Mouse (Mus musculus): ENCODE results near the gene Tm4sf1. TPM values are rescaled to one million over a fixed set of nuclear protein-coding genes. Genes with fewer than 3 reads are reported as not detected.

Tm4sf1 gene
- polyA plus RNA-seq, 2 experiments = 7.5 to 12.8 TPM

GRCm38 (mm10) chr3:57276821-57277220, 25.0 kb downstream of the Tm4sf1 start:
- H3K27me3 ChIP-seq (ENCODE audit: control insufficient read depth, insufficient read depth, low read length) = no peaks in the 10 kb centered on the region
- H3K4me2 ChIP-seq (ENCODE audit: low read depth) = no peak overlapping the region
- H3K4me3 ChIP-seq (ENCODE audit: insufficient read depth in 1 of 2, low read depth in 2 of 2, low read length in 2 of 2) = no peak overlapping the region
- WGBS (ENCODE audit: insufficient replicate concordance) = 67% methylated on average over 3 of the region's 3 CpGs
- H3K9ac ChIP-seq (replicated peaks) = no peak overlapping the region
- no peaks in the 10 kb centered on the region for H3K9me3 ChIP-seq (ENCODE audit: control insufficient read depth, low read length)
- H3K4me1 ChIP-seq (replicated peaks; ENCODE audit: control insufficient read depth in 2 of 2, insufficient read depth in 2 of 2, low read length in 1 of 2) = peaks cover 4 to 12% of the 10 kb centered on the region in 2 experiments; a peak in 3 of 4 replicates
- H3K36me3 ChIP-seq (replicated peaks; ENCODE audit: control insufficient read depth, insufficient read depth, low read depth) = no peaks in the 10 kb centered on the region
- TF ChIP-seq EP300 (IDR thresholded peaks at IDR 0.05; ENCODE audit: low read depth) (no peak), CTCF (IDR thresholded peaks at IDR 0.05; ENCODE audit: low read depth) (no peak)
- H3K27ac ChIP-seq = no peak overlapping the region
- DNase-seq (ENCODE audit: low read depth in 3 of 3, low spot score in 3 of 3) (no peak), ATAC-seq (ENCODE audit: insufficient read depth) (no peak)

GRCm38 (mm10) chr3:57268994-57269393, 32.8 kb downstream of the Tm4sf1 start:
- Histone ChIP-seq H3K4me3 (ENCODE audit: insufficient read depth in 1 of 2, low read depth in 2 of 2, low read length in 2 of 2) (no peak overlapping the region), H3K4me2 (ENCODE audit: low read depth) (no peak overlapping the region), H3K36me3 (replicated peaks; ENCODE audit: control insufficient read depth, insufficient read depth, low read depth) (no peaks in the 10 kb centered on the region), H3K27me3 (ENCODE audit: control insufficient read depth, insufficient read depth, low read length) (no peaks in the 10 kb centered on the region), H3K27ac (no peak overlapping the region), H3K4me1 (replicated peaks; ENCODE audit: control insufficient read depth in 2 of 2, insufficient read depth in 2 of 2, low read length in 1 of 2) (no peaks in the 10 kb centered on the region), H3K9me3 (ENCODE audit: control insufficient read depth, low read length) (no peaks in the 10 kb centered on the region), H3K9ac (replicated peaks) (no peak overlapping the region)
- ATAC-seq (ENCODE audit: insufficient read depth) (no peak), DNase-seq (ENCODE audit: low read depth in 3 of 3, low spot score in 3 of 3) (no peak)
- TF ChIP-seq EP300 (IDR thresholded peaks at IDR 0.05; ENCODE audit: low read depth) = no peak
- TF ChIP-seq CTCF (IDR thresholded peaks at IDR 0.05; ENCODE audit: low read depth) = no peak
- 38% methylated on average over 2 of the region's 2 CpGs for WGBS (ENCODE audit: insufficient replicate concordance)

GRCm38 (mm10) chr3:57267559-57268173, 34.1 kb downstream of the Tm4sf1 start:
- Histone ChIP-seq H3K4me1 (replicated peaks; ENCODE audit: control insufficient read depth in 2 of 2, insufficient read depth in 2 of 2, low read length in 1 of 2) (no peaks in the 10 kb centered on the region), H3K9ac (replicated peaks) (no peak overlapping the region), H3K4me3 (ENCODE audit: insufficient read depth in 1 of 2, low read depth in 2 of 2, low read length in 2 of 2) (no peak overlapping the region), H3K4me2 (ENCODE audit: low read depth) (no peak overlapping the region), H3K36me3 (replicated peaks; ENCODE audit: control insufficient read depth, insufficient read depth, low read depth) (no peaks in the 10 kb centered on the region), H3K27ac (no peak overlapping the region), H3K27me3 (ENCODE audit: control insufficient read depth, insufficient read depth, low read length) (no peaks in the 10 kb centered on the region), H3K9me3 (ENCODE audit: control insufficient read depth, low read length) (no peaks in the 10 kb centered on the region)
- peak; percentile 79 for TF ChIP-seq CTCF (IDR thresholded peaks at IDR 0.05; ENCODE audit: low read depth)
- TF ChIP-seq EP300 (IDR thresholded peaks at IDR 0.05; ENCODE audit: low read depth) = no peak
- WGBS (ENCODE audit: insufficient replicate concordance) = 23% methylated on average over 6 of the region's 6 CpGs
- ATAC-seq (ENCODE audit: insufficient read depth) (no peak), DNase-seq (ENCODE audit: low read depth in 3 of 3, low spot score in 3 of 3) (no peak)

GRCm38 (mm10) chr3:57253041-57253440, 48.7 kb downstream of the Tm4sf1 start:
- Histone ChIP-seq H3K4me3 (ENCODE audit: insufficient read depth in 1 of 2, low read depth in 2 of 2, low read length in 2 of 2) (no peak overlapping the region), H3K27ac (no peak overlapping the region), H3K9ac (replicated peaks) (no peak overlapping the region), H3K27me3 (ENCODE audit: control insufficient read depth, insufficient read depth, low read length) (no peaks in the 10 kb centered on the region), H3K4me2 (ENCODE audit: low read depth) (no peak overlapping the region), H3K9me3 (ENCODE audit: control insufficient read depth, low read length) (no peaks in the 10 kb centered on the region), H3K4me1 (replicated peaks; ENCODE audit: control insufficient read depth in 2 of 2, insufficient read depth in 2 of 2, low read length in 1 of 2) (no peaks in the 10 kb centered on the region), H3K36me3 (replicated peaks; ENCODE audit: control insufficient read depth, insufficient read depth, low read depth) (no peaks in the 10 kb centered on the region)
- TF ChIP-seq EP300 (IDR thresholded peaks at IDR 0.05; ENCODE audit: low read depth) = no peak
- TF ChIP-seq CTCF (IDR thresholded peaks at IDR 0.05; ENCODE audit: low read depth) = no peak
- ATAC-seq (ENCODE audit: insufficient read depth) = no peak
- 22% methylated on average over 2 of the region's 2 CpGs for WGBS (ENCODE audit: insufficient replicate concordance)
- no peak for DNase-seq (ENCODE audit: low read depth in 3 of 3, low spot score in 3 of 3)

GRCm38 (mm10) chr3:57252551-57252950, 49.2 kb downstream of the Tm4sf1 start:
- Histone ChIP-seq H3K4me3 (ENCODE audit: insufficient read depth in 1 of 2, low read depth in 2 of 2, low read length in 2 of 2) (no peak overlapping the region), H3K4me2 (ENCODE audit: low read depth) (no peak overlapping the region), H3K9me3 (ENCODE audit: control insufficient read depth, low read length) (no peaks in the 10 kb centered on the region), H3K9ac (replicated peaks) (no peak overlapping the region), H3K27ac (no peak overlapping the region), H3K36me3 (replicated peaks; ENCODE audit: control insufficient read depth, insufficient read depth, low read depth) (no peaks in the 10 kb centered on the region), H3K27me3 (ENCODE audit: control insufficient read depth, insufficient read depth, low read length) (no peaks in the 10 kb centered on the region), H3K4me1 (replicated peaks; ENCODE audit: control insufficient read depth in 2 of 2, insufficient read depth in 2 of 2, low read length in 1 of 2) (no peaks in the 10 kb centered on the region)
- no peak for DNase-seq (ENCODE audit: low read depth in 3 of 3, low spot score in 3 of 3)
- no peak for ATAC-seq (ENCODE audit: insufficient read depth)
- no peak for TF ChIP-seq CTCF (IDR thresholded peaks at IDR 0.05; ENCODE audit: low read depth)
- no peak for TF ChIP-seq EP300 (IDR thresholded peaks at IDR 0.05; ENCODE audit: low read depth)

Data from liver, embryonic 14.5 days (tissue).